Mouse (Mus musculus) heart, adult 2 months (tissue): ENCODE results near the gene S100a3. TPM values are rescaled to one million over a fixed set of nuclear protein-coding genes. Genes with fewer than 3 reads are reported as not detected.

ENCODE experiments used
- DNase-seq, 2 experiments: peaks; one replicate each; pipeline ENCODE4 v3.0.0; 2021
- H3K27ac ChIP-seq: fragments of 200-600 bp; 2 replicates; pipeline ENCODE4 v1.8.1; 2022
- H3K27me3 ChIP-seq: fragments of 200-500 bp; 2 replicates; pipeline ENCODE4 v1.6.1; 2012; ENCODE audit warnings: mild to moderate bottlenecking, low read length, inconsistent platforms, mixed read lengths; ENCODE audit not compliant: control insufficient read depth, insufficient read depth
- H3K36me3 ChIP-seq: fragments of 200-500 bp; 2 replicates; pipeline ENCODE4 v1.6.1; 2012; ENCODE audit warnings: low read length, inconsistent platforms; ENCODE audit not compliant: control insufficient read depth, insufficient read depth
- H3K4me1 ChIP-seq: fragments of 200-500 bp; 2 replicates; pipeline ENCODE4 v1.6.1; 2011; ENCODE audit warnings: low read length; ENCODE audit not compliant: control insufficient read depth, insufficient read depth
- H3K4me3 ChIP-seq: fragments of 200-600 bp; 2 replicates; pipeline ENCODE4 v1.8.1; 2022
- H3K79me2 ChIP-seq: fragments of 200-500 bp; replicated peaks from 2 replicates; pipeline ENCODE4 v1.6.1; 2012; ENCODE audit warnings: mild to moderate bottlenecking, inconsistent platforms, low read length, moderate library complexity, mixed read lengths; ENCODE audit not compliant: control insufficient read depth, insufficient read depth
- H3K9ac ChIP-seq: fragments of 200-500 bp; 2 replicates; pipeline ENCODE4 v1.6.1; 2012; ENCODE audit warnings: low read depth, mild to moderate bottlenecking, control low read depth, inconsistent platforms, low read length, mixed read lengths
- CTCF ChIP-seq: fragments of 200-600 bp; IDR thresholded peaks from 2 replicates; pipeline ENCODE4 v1.8.1; 2022; ENCODE audit warnings: antibody characterized with exemption, mild to moderate bottlenecking, moderate library complexity
- EP300 ChIP-seq: fragments of 200-500 bp; IDR thresholded peaks from 2 replicates; pipeline ENCODE4 v1.6.1; 2011; ENCODE audit warnings: low read depth, low read length, control low read depth; ENCODE audit not compliant: insufficient read depth
- POLR2A ChIP-seq: fragments of 200-500 bp; IDR thresholded peaks from 2 replicates; pipeline ENCODE4 v1.6.1; 2011; ENCODE audit warnings: mild to moderate bottlenecking, low read depth, low read length, control low read depth; ENCODE audit not compliant: insufficient read depth
- whole genome bisulfite sequencing: fragments of 180-500 bp; shearing (Covaris S2); methylation state at CpG from one replicate; pipeline ENCODE4 v1.1.7; 2018; 5-methylcytosine and 5-hydroxymethylcytosine counted together
- intact Hi-C: fragments of 180-260 bp; cut with DNase I; formaldehyde crosslinking; loops from one replicate; pipeline ENCODE4 v1.15.1; 2025
- polyA plus RNA-seq: library from polyadenylated mRNA; depleted of rRNA; stranded (reverse); fragments of >200 nt; gene quantifications from 2 replicates; pipeline ENCODE4 v1.2.3, GENCODE M21; 2012
- total RNA-seq, 2 experiments: library from RNA; stranded (reverse); gene quantifications; 2 replicates each; pipeline ENCODE4 v1.2.3; 2021

S100a3 gene
- total and polyA plus RNA-seq, 3 experiments: 0.37 TPM; not detected in 2

GRCm38 (mm10) chr3:90585595-90585994 lies 25.2 kb downstream of the S100a3 start:
- peak; percentile 64 to 74 for DNase-seq
- H3K27me3 ChIP-seq: no peaks in the 10 kb centered on the region
- WGBS: 29% methylated on average over 5 of the region's 5 CpGs
- peak overlapping the region; percentile 81 for H3K27ac ChIP-seq
- H3K79me2 ChIP-seq: no peaks in the 10 kb centered on the region
- intact Hi-C loops: loop anchor here (1.0 to 5.0 kb wide), 4 partner anchors 30 to 93 kb away; partner anchors contain the start of genes S100a14, S100a7a and Snapin
- H3K4me3 ChIP-seq: no peak overlapping the region
- no peak overlapping the region for H3K9ac ChIP-seq
- no peaks in the 10 kb centered on the region for H3K36me3 ChIP-seq
- peaks cover 11% of the 10 kb centered on the region for H3K4me1 ChIP-seq
- peak; percentile 74; the same call in 1 of the 2 replicates for TF ChIP-seq EP300
- TF ChIP-seq POLR2A: no peak
- TF ChIP-seq CTCF: peak; percentile 94

- H3K79me2 ChIP-seq: no peaks in the 10 kb centered on the region
- no peaks in the 10 kb centered on the region for H3K27me3 ChIP-seq
- no peak overlapping the region for H3K4me3 ChIP-seq
- H3K9ac ChIP-seq: no peak overlapping the region
- 84% methylated on average over 15 of the region's 15 CpGs for WGBS
- H3K27ac ChIP-seq: peak overlapping the region; percentile 81
- peaks cover 11% of the 10 kb centered on the region for H3K4me1 ChIP-seq
- TF ChIP-seq EP300 (no peak), CTCF (no peak; the same call in 1 of the 2 replicates), POLR2A (no peak)
- DNase-seq: no peak
- H3K36me3 ChIP-seq: no peaks in the 10 kb centered on the region
- intact Hi-C loops: loop anchor here (5.0 kb wide), 2 partner anchors 66 to 94 kb away; partner anchors contain the start of genes S100a7a and Snapin
Observed at GRCm38 (mm10) chr3:90586016-90586643, 25.8 kb downstream of the S100a3 start.

- 30% methylated on average over 10 of the region's 10 CpGs for WGBS
- peak; percentile 80 to 89 for DNase-seq
- Histone ChIP-seq H3K9ac (no peak overlapping the region), H3K4me3 (no peak overlapping the region), H3K4me1 (peaks cover 11% of the 10 kb centered on the region), H3K27ac (peak overlapping the region; percentile 81), H3K27me3 (no peaks in the 10 kb centered on the region), H3K79me2 (no peaks in the 10 kb centered on the region), H3K36me3 (no peaks in the 10 kb centered on the region)
- intact Hi-C loops: loop anchor here (5.0 kb wide), 2 partner anchors 65 to 95 kb away; partner anchors contain the start of genes S100a7a and Snapin
- TF ChIP-seq CTCF (peak; percentile 10; the same call in 1 of the 2 replicates), EP300 (0 out of 2 replicates have a peak, but pooled peaks have one; percentile 9), POLR2A (no peak)
Observed at GRCm38 (mm10) chr3:90586906-90587305, 26.5 kb downstream of the S100a3 start.

GRCm38 (mm10) chr3:90587361-90588101 lies 27.2 kb downstream of the S100a3 start:
- TF ChIP-seq CTCF: no peak
- no peak for TF ChIP-seq POLR2A
- no peak for TF ChIP-seq EP300
- no peak overlapping the region for H3K4me3 ChIP-seq
- no peaks in the 10 kb centered on the region for H3K27me3 ChIP-seq
- peak overlapping the region; percentile 81 for H3K27ac ChIP-seq
- DNase-seq: peak in 1 of 2 experiments; percentile 62
- no peaks in the 10 kb centered on the region for H3K36me3 ChIP-seq
- no peak overlapping the region for H3K9ac ChIP-seq
- WGBS: 71% methylated on average over 14 of the region's 14 CpGs
- peaks cover 11% of the 10 kb centered on the region for H3K4me1 ChIP-seq
- intact Hi-C loops: loop anchor here (5.0 kb wide), 2 partner anchors 65 to 95 kb away; partner anchors contain the start of genes S100a7a and Snapin
- no peaks in the 10 kb centered on the region for H3K79me2 ChIP-seq

GRCm38 (mm10) chr3:90589390-90589789 lies 29.0 kb downstream of the S100a3 start:
- no peak overlapping the region for H3K27ac ChIP-seq
- 50% methylated on average over 6 of the region's 6 CpGs for WGBS
- TF ChIP-seq POLR2A (no peak), EP300 (no peak), CTCF (no peak)
- H3K79me2 ChIP-seq: no peaks in the 10 kb centered on the region
- H3K9ac ChIP-seq: no peak overlapping the region
- H3K4me1 ChIP-seq: peaks cover 9% of the 10 kb centered on the region
- H3K4me3 ChIP-seq: no peak overlapping the region
- intact Hi-C loops: loop anchor here (5.0 kb wide), 2 partner anchors 63 to 97 kb away; partner anchors contain the start of genes S100a7a and Snapin
- H3K27me3 ChIP-seq: no peaks in the 10 kb centered on the region
- no peak for DNase-seq
- H3K36me3 ChIP-seq: no peaks in the 10 kb centered on the region

- no peak within 1 kb of the TSS for H3K27ac ChIP-seq
- no peaks in the 10 kb centered on the region for H3K36me3 ChIP-seq
- no peaks in the 10 kb centered on the region for H3K79me2 ChIP-seq
- no peak within 1 kb of the TSS for H3K9ac ChIP-seq
- no peaks in the 10 kb centered on the region for H3K27me3 ChIP-seq
- no peak within 1 kb of the TSS for H3K4me3 ChIP-seq
- WGBS: 91% methylated on average over 8 of the region's 8 CpGs
- TF ChIP-seq POLR2A (no peak), CTCF (no peak), EP300 (no peak)
- intact Hi-C loops: loop anchor here (5.0 kb wide), 2 partner anchors 62 to 98 kb away; partner anchors contain the start of genes S100a7a and Snapin
- peaks cover 9% of the 10 kb centered on the region for H3K4me1 ChIP-seq
- no peak for DNase-seq
Observed at GRCm38 (mm10) chr3:90589947-90590346, 29.6 kb downstream of the S100a3 start, which contains the start of gene S100a2. TSS of gene S100a2 (plus strand) at chr3:90590247.
